Mouse (Mus musculus) C2C12 (cell line): ENCODE data around the gene Col23a1.

Experiments
- CEBPB ChIP-seq: IDR thresholded peaks from one replicate; pipeline ENCODE4 v1.6.1; 2011; ENCODE audit warnings: low read depth, mild to moderate bottlenecking, control low read depth, moderate library complexity
- CTCF ChIP-seq: IDR thresholded peaks from one replicate; pipeline ENCODE4 v1.5.1; 2011; ENCODE audit not compliant: control insufficient read depth, insufficient read depth, insufficient read length
- MAX ChIP-seq: IDR thresholded peaks from one replicate; pipeline ENCODE4 v1.6.1; 2011; ENCODE audit warnings: mild to moderate bottlenecking, control low read depth
- MYOD1 ChIP-seq: IDR thresholded peaks from one replicate; pipeline ENCODE4 v1.6.1; 2011; ENCODE audit warnings: low read depth; ENCODE audit not compliant: control insufficient read depth, insufficient read length
- USF1 ChIP-seq: IDR thresholded peaks from one replicate; pipeline ENCODE4 v1.6.1; 2011; ENCODE audit warnings: low read depth, mild to moderate bottlenecking, control low read depth, moderate library complexity

GRCm38 (mm10) chr11:51431287-51431686 is 141.6 kb downstream of the Col23a1 start:
- TF ChIP-seq CTCF: no peak
- no peak for TF ChIP-seq MYOD1
- no peak for TF ChIP-seq MAX
- TF ChIP-seq USF1: no peak
- TF ChIP-seq CEBPB: no peak
